Mouse (Mus musculus): ENCODE data around the gene 1700021F05Rik. TPM values are rescaled to one million over a fixed set of nuclear protein-coding genes. Genes with fewer than 3 reads are reported as not detected.

The 1700021F05Rik gene
- polyA plus RNA-seq, 1 experiment from 2014 or later, result 90.8 TPM

- under 1% methylated on average over 41 of the region's 42 CpGs for WGBS
- peak overlapping the region; percentile 89 to 90 for H3K4me3 ChIP-seq (ENCODE audit: control insufficient read depth in 1 of 2, insufficient read depth in 1 of 2, low read depth in 1 of 2, low read length in 2 of 2)
- no peaks in the 10 kb centered on the region for H3K9me3 ChIP-seq (ENCODE audit: control insufficient read depth, low read length)
- peak overlapping the region; percentile 86 to 98 for H3K27ac ChIP-seq (replicated peaks in 1 of 2; ENCODE audit: control insufficient read depth in 1 of 2, insufficient read depth in 1 of 2, low read depth in 2 of 2, low read length in 2 of 2)
- H3K36me3 ChIP-seq (ENCODE audit: control insufficient read depth, insufficient read depth, low read length), result no peaks in the 10 kb centered on the region
- H3K4me2 ChIP-seq (ENCODE audit: low read length), result peak overlapping the region; percentile 96
- ATAC-seq (ENCODE audit: insufficient number of reproducible peaks, insufficient read depth, low FRiP score, low read depth), result 0 out of 2 replicates have a peak, but pooled peaks have one; percentile 14
- peak overlapping the region; percentile 95 for H3K9ac ChIP-seq (ENCODE audit: low read length)
- no peaks in the 10 kb centered on the region for H3K27me3 ChIP-seq (ENCODE audit: control insufficient read depth, insufficient read depth, low read length)
- peaks cover 4 to 23% of the 10 kb centered on the region in 2 experiments; a peak in 3 of 4 replicates for H3K4me1 ChIP-seq (ENCODE audit: control insufficient read depth in 2 of 2, insufficient read depth in 2 of 2, low read length in 2 of 2)
Observed at GRCm38 (mm10) chr10:43477865-43478681, 62.7 kb downstream of the 1700021F05Rik start.

GRCm38 (mm10) chr10:43477459-43477858 lies 63.3 kb downstream of the 1700021F05Rik start:
- H3K4me2 ChIP-seq (ENCODE audit: low read length), result peak overlapping the region; percentile 96
- H3K9ac ChIP-seq (ENCODE audit: low read length), result peak overlapping the region; percentile 95
- H3K27ac ChIP-seq (replicated peaks in 1 of 2; ENCODE audit: control insufficient read depth in 1 of 2, insufficient read depth in 1 of 2, low read depth in 2 of 2, low read length in 2 of 2), result 0 out of 4 replicates have a peak overlapping the region, but pooled peaks of 1 of the 2 experiments have one; percentile 98
- no peaks in the 10 kb centered on the region for H3K9me3 ChIP-seq (ENCODE audit: control insufficient read depth, low read length)
- H3K4me3 ChIP-seq (ENCODE audit: control insufficient read depth in 1 of 2, insufficient read depth in 1 of 2, low read depth in 1 of 2, low read length in 2 of 2), result peak overlapping the region; percentile 89 to 90; a peak in 3 of 4 replicates
- WGBS, result 8% methylated on average over 9 of the region's 9 CpGs
- H3K4me1 ChIP-seq (ENCODE audit: control insufficient read depth in 2 of 2, insufficient read depth in 2 of 2, low read length in 2 of 2), result peaks cover 3 to 17% of the 10 kb centered on the region in 2 experiments; a peak in 3 of 4 replicates
- H3K27me3 ChIP-seq (ENCODE audit: control insufficient read depth, insufficient read depth, low read length), result no peaks in the 10 kb centered on the region
- no peak for ATAC-seq (ENCODE audit: insufficient number of reproducible peaks, insufficient read depth, low FRiP score, low read depth)
- H3K36me3 ChIP-seq (ENCODE audit: control insufficient read depth, insufficient read depth, low read length), result no peaks in the 10 kb centered on the region

- H3K4me2 ChIP-seq (ENCODE audit: low read length), result no peak overlapping the region
- H3K27me3 ChIP-seq (ENCODE audit: control insufficient read depth, insufficient read depth, low read length), result no peaks in the 10 kb centered on the region
- no peak overlapping the region for H3K4me3 ChIP-seq (ENCODE audit: control insufficient read depth in 1 of 2, insufficient read depth in 1 of 2, low read depth in 1 of 2, low read length in 2 of 2)
- no peak overlapping the region for H3K9ac ChIP-seq (ENCODE audit: low read length)
- no peak for ATAC-seq (ENCODE audit: insufficient number of reproducible peaks, insufficient read depth, low FRiP score, low read depth)
- H3K9me3 ChIP-seq (ENCODE audit: control insufficient read depth, low read length), result no peaks in the 10 kb centered on the region
- WGBS, result 48% methylated on average over 4 of the region's 4 CpGs
- H3K27ac ChIP-seq (replicated peaks in 1 of 2; ENCODE audit: control insufficient read depth in 1 of 2, insufficient read depth in 1 of 2, low read depth in 2 of 2, low read length in 2 of 2), result no peak overlapping the region
- H3K36me3 ChIP-seq (ENCODE audit: control insufficient read depth, insufficient read depth, low read length), result no peaks in the 10 kb centered on the region
- peaks cover under 1 to 7% of the 10 kb centered on the region in 2 experiments; a peak in 3 of 4 replicates for H3K4me1 ChIP-seq (ENCODE audit: control insufficient read depth in 2 of 2, insufficient read depth in 2 of 2, low read length in 2 of 2)
Observed at GRCm38 (mm10) chr10:43475376-43475775, 65.4 kb downstream of the 1700021F05Rik start.

Other genes starting within 250 kb of the 1700021F05Rik start
- gene Bend3, start 62.2 kb downstream of the 1700021F05Rik start, polyA plus RNA-seq (2014; fragmentation: Nextera tagmentation; extraction: Ambion mirVana), result 4.6 and 5.6 TPM in 2 replicates
- 16.6 and 19.3 TPM in 2 replicates for gene Gm9803, start 16.9 kb downstream of the 1700021F05Rik start, polyA plus RNA-seq (2014; fragmentation: Nextera tagmentation; extraction: Ambion mirVana)
- gene Cd24a, start 37.3 kb upstream of the 1700021F05Rik start, polyA plus RNA-seq (2014; fragmentation: Nextera tagmentation; extraction: Ambion mirVana), result 80.4 and 81.2 TPM in 2 replicates